Mouse (Mus musculus) heart, adult 18-20 months (tissue): ENCODE measurements around the gene Myo18b. TPM values are rescaled to one million over a fixed set of nuclear protein-coding genes. Genes with fewer than 3 reads are reported as not detected.

Experiments
- DNase-seq, 2 experiments: peaks; one replicate each; pipeline ENCODE4 v3.0.0; 2021 to 2022; ENCODE audit warnings: mixed read lengths in 1 of 2
- total RNA-seq, 2 experiments: library from RNA; stranded (reverse); gene quantifications; 2 replicates each; pipeline ENCODE4 v1.2.3; 2021

Myo18b gene
- total RNA-seq, 2 experiments from 2014 or later, result 197 to 201 TPM

- no peak for DNase-seq
Observed at GRCm38 (mm10) chr5:112747306-112747930, 148.7 kb downstream of the Myo18b start.

GRCm38 (mm10) chr5:112745176-112745575 lies 151.0 kb downstream of the Myo18b start:
- no peak for DNase-seq

GRCm38 (mm10) chr5:112744571-112744970 lies 151.6 kb downstream of the Myo18b start:
- no peak for DNase-seq

DNA sequence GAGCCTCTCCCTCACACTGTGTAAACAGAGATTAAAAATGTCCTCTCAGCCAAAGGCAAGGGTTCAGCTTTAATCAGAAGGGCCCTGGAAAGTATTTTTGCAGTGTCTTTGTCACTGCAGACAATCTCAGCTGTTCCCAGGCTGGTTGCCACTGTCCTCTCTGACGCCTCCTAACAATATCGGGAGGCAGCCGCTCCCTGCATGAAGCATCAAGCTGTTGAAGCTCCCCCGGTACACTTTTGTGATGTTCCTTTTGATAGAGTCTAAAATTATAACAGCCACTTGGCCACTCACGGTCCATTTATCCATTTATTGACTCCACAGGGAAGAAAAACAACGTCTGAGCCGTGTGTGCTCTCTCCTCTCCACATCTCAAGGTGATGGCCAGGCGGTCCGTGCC lies 153.0 kb downstream of the Myo18b start:
- DNase-seq, result no peak

- no peak for DNase-seq
Observed at GRCm38 (mm10) chr5:112740651-112741050, 155.5 kb downstream of the Myo18b start.

DNA sequence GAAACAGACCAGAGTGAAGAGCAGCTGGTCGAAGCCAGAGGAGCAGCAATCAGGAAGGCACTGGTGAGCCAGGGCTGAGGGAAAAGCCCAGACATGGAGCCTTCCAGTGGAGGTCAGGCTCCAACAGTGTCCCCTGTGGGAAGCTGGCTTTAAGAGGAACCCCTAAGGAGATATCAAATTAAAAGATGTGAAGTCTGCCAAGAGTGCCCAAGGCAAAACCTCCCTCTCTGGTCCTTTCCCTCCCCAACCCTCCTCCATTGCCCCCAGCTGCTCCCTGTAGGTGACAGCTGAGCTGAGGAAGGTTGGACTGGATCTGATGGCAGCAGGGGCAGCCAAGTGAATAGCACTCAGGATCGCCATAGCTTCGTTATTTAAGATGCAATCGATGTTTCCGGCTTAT lies 161.1 kb downstream of the Myo18b start:
- no peak for DNase-seq

DNA sequence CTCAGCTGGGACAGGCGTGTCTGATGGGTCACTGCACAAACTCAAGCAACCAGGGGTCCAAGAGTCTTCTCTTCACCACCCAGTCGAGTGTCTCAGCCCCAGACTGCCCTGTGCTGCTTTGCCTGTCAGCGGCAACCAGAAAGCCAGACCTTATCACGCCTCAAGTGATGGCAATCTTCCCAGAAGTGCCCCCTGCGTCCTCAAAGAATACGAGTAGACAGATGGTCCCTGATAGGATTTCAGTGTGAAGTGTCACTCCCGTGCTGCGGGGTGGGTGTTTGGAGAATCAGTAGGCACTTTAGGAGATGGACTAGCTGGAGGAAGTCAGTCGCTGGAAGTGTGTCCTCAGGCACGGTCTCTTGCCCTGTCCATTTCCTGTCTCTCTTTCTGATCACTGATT lies 165.6 kb downstream of the Myo18b start:
- no peak for DNase-seq

DNA sequence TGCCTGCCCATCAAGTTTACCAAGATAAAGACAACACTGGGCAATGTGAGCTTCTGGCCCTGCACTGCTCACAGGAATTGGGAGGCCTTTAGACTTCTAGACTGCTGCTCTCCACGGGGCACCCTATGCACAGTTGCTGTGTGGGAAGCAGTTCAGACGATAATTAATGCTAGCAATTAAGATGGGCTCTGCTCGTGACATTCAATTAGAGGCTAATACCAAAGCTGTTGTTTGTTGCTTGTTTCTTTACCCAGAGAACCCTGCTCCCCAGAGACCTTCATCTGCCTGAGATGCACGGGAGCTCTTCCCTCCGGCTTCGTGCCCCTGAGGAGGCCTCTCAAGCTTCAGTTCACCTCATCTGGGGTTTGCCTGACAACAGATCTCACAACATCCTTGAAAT lies 167.7 kb downstream of the Myo18b start:
- no peak for DNase-seq

- peak; percentile 22 to 75 for DNase-seq
Observed at GRCm38 (mm10) chr5:112718655-112719306, 177.4 kb downstream of the Myo18b start.

GRCm38 (mm10) chr5:112714679-112715446 lies 181.3 kb downstream of the Myo18b start:
- no peak for DNase-seq

DNA sequence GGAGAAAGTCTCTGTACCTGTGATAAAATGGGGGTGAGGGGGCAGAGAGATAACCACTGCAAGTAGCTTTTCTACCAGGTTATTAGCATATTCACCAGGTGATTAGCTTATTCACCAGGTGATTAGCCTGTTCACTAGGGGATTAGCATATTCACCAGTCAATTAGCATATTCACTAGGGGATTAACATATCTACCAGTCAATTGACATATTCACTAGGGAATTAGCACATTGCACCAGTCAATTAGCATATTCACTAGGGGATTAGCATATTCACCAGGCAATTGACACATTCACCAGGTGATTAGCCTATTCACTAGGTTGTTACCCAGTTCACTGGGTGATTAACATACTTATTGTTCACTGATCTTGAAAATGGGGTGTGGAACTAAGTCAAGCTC lies 186.3 kb downstream of the Myo18b start:
- no peak for DNase-seq

- DNase-seq, result no peak
Observed at GRCm38 (mm10) chr5:112708441-112708840, 187.7 kb downstream of the Myo18b start.

DNA sequence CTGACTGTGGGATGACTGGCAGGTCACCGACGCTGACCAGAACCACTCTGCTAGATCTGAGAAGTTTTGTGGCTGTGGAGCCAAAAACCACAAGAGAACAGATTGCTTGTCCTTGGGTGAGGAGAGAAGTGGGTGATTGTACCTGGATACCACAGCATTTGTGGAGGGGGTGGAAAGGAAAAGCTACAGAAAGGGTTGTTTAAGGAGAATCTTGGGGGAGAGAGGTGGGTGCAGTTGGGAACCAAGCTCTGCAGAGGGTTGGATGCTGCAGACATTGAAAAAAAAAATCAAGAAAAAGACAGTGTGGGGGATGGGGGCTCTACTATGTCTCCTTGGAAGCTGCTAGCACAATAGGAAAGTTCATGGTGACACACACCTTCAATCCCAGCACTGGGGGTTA lies 188.7 kb downstream of the Myo18b start:
- DNase-seq, result no peak

DNA sequence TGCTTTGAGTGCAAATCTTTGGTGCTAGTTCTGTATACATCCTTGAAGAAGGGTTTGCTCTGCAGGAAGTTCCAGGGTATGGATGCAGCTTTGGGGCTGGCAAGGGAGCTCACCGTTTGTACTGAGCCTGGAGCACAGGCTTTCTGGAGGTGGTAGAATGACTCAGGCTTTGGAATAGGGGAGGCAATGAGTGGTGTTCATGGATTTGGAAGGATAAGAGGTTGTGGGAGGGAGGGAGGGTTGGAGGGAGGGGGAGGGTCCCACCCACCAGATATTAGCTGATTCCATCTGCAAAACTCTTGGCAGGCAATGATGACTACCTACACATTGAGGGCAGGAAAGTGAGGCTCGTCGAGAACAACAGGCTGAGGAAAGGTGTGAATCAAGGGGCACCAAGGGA lies 195.4 kb downstream of the Myo18b start:
- DNase-seq, result no peak

- DNase-seq, result no peak
Observed at GRCm38 (mm10) chr5:112696683-112697082, 199.5 kb downstream of the Myo18b start.

- no peak for DNase-seq
Observed at GRCm38 (mm10) chr5:112695254-112695711, 200.9 kb downstream of the Myo18b start.

GRCm38 (mm10) chr5:112693286-112693849 lies 202.8 kb downstream of the Myo18b start:
- DNase-seq, result no peak

DNA sequence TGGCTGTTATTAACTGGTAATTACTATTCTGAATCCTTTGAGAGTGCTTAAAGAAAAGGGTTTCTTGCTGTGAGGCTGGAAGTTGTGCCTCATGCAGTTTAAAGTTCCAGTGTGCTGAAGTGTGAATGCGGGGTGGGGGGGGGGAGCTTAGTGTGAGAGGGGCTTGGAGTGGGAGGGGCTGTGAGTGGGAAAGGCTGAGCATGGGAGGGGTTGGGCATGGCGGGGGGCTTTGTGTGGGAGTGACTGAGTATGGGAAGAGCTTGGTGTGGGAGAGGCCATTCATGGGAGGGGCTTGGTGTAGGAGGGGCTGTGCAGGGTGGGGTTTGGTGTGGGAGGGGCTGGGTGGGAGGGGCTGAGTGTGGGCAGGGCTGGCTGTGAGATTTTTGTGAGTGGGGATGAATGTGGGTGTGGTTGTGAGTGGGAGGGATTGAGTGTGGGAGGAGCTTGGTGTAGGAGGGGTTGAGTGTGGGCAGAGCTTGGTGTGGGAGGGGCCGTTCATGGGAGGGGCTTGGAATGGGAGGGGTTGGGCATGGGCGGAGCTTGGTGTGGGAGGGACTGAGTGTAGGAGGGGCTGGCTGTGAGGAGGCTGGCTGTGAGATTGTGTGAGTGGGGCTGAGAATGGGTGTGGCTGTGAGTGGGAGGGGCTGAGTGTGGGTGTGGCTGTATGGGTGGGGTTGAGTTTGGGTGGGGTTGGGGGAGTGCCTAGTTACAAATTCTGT lies 208.9 kb downstream of the Myo18b start:
- no peak for DNase-seq

GRCm38 (mm10) chr5:112686309-112687099 lies 209.7 kb downstream of the Myo18b start:
- DNase-seq, result no peak

- no peak for DNase-seq
Observed at GRCm38 (mm10) chr5:112679251-112679650, 216.9 kb downstream of the Myo18b start.

- DNase-seq, result no peak
Observed at GRCm38 (mm10) chr5:112678153-112678552, 218.0 kb downstream of the Myo18b start.
